Mouse (Mus musculus) testis, adult 2 months (tissue): ENCODE results near the gene Dnm3.

Experiments
- CTCF ChIP-seq: fragments of 200-500 bp; IDR thresholded peaks from 2 replicates; pipeline ENCODE4 v1.5.1; 2012; ENCODE audit warnings: low read depth, mild to moderate bottlenecking, inconsistent platforms, low read length, moderate library complexity; ENCODE audit not compliant: control insufficient read depth, insufficient read depth, insufficient replicate concordance
- POLR2A ChIP-seq: fragments of 200-500 bp; IDR thresholded peaks from 2 replicates; pipeline ENCODE4 v1.6.1; 2012; ENCODE audit warnings: low read depth, mild to moderate bottlenecking, inconsistent platforms, low read length, moderate library complexity; ENCODE audit not compliant: control insufficient read depth

DNA sequence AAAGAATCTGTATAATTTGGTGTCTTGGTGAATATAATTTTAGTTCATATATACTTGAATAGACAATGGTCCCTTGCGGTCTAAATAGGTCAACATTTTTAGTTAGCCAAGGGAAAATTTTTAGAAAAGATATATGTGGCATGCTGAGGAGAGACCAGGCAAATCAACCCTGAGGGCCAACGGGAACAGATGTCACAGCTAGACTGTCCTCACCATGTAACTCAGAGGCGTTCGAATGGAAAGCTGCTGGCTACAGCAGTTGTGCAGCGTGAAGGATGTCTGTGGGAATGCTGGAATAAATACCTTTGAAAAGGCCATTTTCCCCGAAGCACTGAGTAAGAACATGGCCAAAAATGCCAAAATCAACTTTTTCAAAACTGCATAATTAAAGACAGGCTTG lies 128.5 kb downstream of the Dnm3 start:
- no peak for TF ChIP-seq CTCF
- no peak for TF ChIP-seq POLR2A
